21 mouse cellular contexts compared by ENCODE assay signal in genomic region chr4:111455621-111456020, GRCm38 (mm10). TPM values are rescaled to one million over a fixed set of nuclear protein-coding genes. Genes with fewer than 3 reads are reported as not detected.
A peak's percentile ranks its signal among the peaks of the same experiment; 100 is the strongest.
DNase-seq lines count a peak whose midpoint lies in the region; ATAC-seq and TF ChIP-seq lines count a peak whose summit lies in the region.
"Had no signal": no experiment of that assay in that cellular context is flagged by ENCODE, and none has a peak within 500 bp of the region (broad histone marks: within the 10 kb centered on the region; RNA-seq: fewer than 3 reads in every experiment).

No protein-coding gene starts in this region.

- no peak for ATAC-seq in hindbrain, embryonic 13.5 days (ENCODE audit: low FRiP score)
- ATAC-seq in megakaryocyte progenitor cell, adult 5-6 weeks (replicated peaks; ENCODE audit: poor library complexity) = peak; percentile 87
- ATAC-seq: activated CD4-positive, CD25-positive, alpha-beta regulatory T cell, adult 4 months; CD4-positive, CD25-positive, alpha-beta regulatory T cell, adult 4 months; forebrain, embryonic 14.5 days had no signal

- no peaks in the 10 kb centered on the region for H3K9me3 ChIP-seq in hindbrain, embryonic 13.5 days
- no peaks in the 10 kb centered on the region for H3K9me3 ChIP-seq in hindbrain, embryonic 10.5 days
- H3K9me3 ChIP-seq: kidney, embryonic 15.5 days; limb, embryonic 15.5 days had no signal

- TF ChIP-seq POLR2A in spleen, adult 2 months (IDR thresholded peaks at IDR 0.05; ENCODE audit: low read depth, low read length) = no peak

- peaks cover 37% of the 10 kb centered on the region for H3K4me1 ChIP-seq in hindbrain, embryonic 13.5 days (replicated peaks)
- H3K4me1 ChIP-seq in hindbrain, embryonic 10.5 days (replicated peaks) = peaks cover 4% of the 10 kb centered on the region; the same call in 1 of the 2 replicates
- peaks cover 12% of the 10 kb centered on the region; the same call in 1 of the 2 replicates for H3K4me1 ChIP-seq in spleen, adult 2 months (ENCODE audit: control insufficient read depth, insufficient read depth, insufficient read length)
- H3K4me1 ChIP-seq: megakaryocyte, embryonic 14.5 days had no signal

- 90% methylated on average over 5 of the region's 5 CpGs for WGBS in hindbrain, embryonic 13.5 days
- WGBS in hindbrain, embryonic 10.5 days = 81% methylated on average over 5 of the region's 5 CpGs
- WGBS in spleen, adult 2 months = 37% methylated on average over 5 of the region's 5 CpGs

- no peak overlapping the region for H3K9ac ChIP-seq in hindbrain, embryonic 13.5 days
- H3K9ac ChIP-seq: kidney, embryonic 15.5 days; limb, embryonic 15.5 days had no signal

- H3K27ac ChIP-seq in hindbrain, embryonic 13.5 days = peak overlapping the region; percentile 78
- no peak overlapping the region for H3K27ac ChIP-seq in hindbrain, embryonic 10.5 days
- H3K27ac ChIP-seq in spleen, adult 2 months (ENCODE audit: insufficient read depth, low read length) = no peak overlapping the region
- H3K27ac ChIP-seq: kidney, embryonic 15.5 days; limb, embryonic 15.5 days had no signal

- TF ChIP-seq CTCF in spleen, adult 2 months (IDR thresholded peaks at IDR 0.05; ENCODE audit: extremely low read depth, insufficient read depth, insufficient read length, insufficient replicate concordance) = no peak

- H3K27me3 ChIP-seq in hindbrain, embryonic 13.5 days = no peaks in the 10 kb centered on the region
- no peaks in the 10 kb centered on the region for H3K27me3 ChIP-seq in hindbrain, embryonic 10.5 days (ENCODE audit: insufficient read depth, poor library complexity, severe bottlenecking)
- no peaks in the 10 kb centered on the region for H3K27me3 ChIP-seq in spleen, adult 2 months (ENCODE audit: control insufficient read depth, insufficient read depth, low read length)
- H3K27me3 ChIP-seq: kidney, embryonic 15.5 days; limb, embryonic 15.5 days; megakaryocyte, embryonic 14.5 days had no signal

- H3K4me3 ChIP-seq in hindbrain, embryonic 13.5 days = no peak overlapping the region
- no peak overlapping the region for H3K4me3 ChIP-seq in hindbrain, embryonic 10.5 days
- no peak overlapping the region for H3K4me3 ChIP-seq in spleen, adult 2 months (ENCODE audit: extremely low read depth, insufficient read depth, insufficient read length)
- H3K4me3 ChIP-seq: kidney, embryonic 15.5 days; limb, embryonic 15.5 days; megakaryocyte, embryonic 14.5 days had no signal

- H3K36me3 ChIP-seq in hindbrain, embryonic 13.5 days = peaks cover 82% of the 10 kb centered on the region
- peaks cover 70% of the 10 kb centered on the region for H3K36me3 ChIP-seq in hindbrain, embryonic 10.5 days
- peaks cover 7% of the 10 kb centered on the region for H3K36me3 ChIP-seq in spleen, adult 2 months (ENCODE audit: control insufficient read depth, insufficient read depth, low read length)
- H3K36me3 ChIP-seq: G1E had no signal

- DNase-seq in hindbrain, embryonic 10.5 days (ENCODE audit: low spot score) = no peak
- DNase-seq in spleen, adult 2 months (ENCODE audit: low read depth in 1 of 2, low spot score in 2 of 2) = peak; percentile 17 to 48
- DNase-seq in spleen, adult 12 weeks (ENCODE audit: low spot score) = no peak
- no peak for DNase-seq in cerebellum, adult 18-20 months
- DNase-seq in gastrocnemius, postnatal 10 days = no peak
- DNase-seq: cerebellum, adult 9-10 months; gastrocnemius, postnatal 25 days; layer of hippocampus, postnatal 36 days; lung, postnatal 10 days; midbrain, embryonic 14.5 days; right cerebral cortex, adult 18-20 months; thymus, postnatal 14 days had no signal

- no peak overlapping the region for H3K4me2 ChIP-seq in hindbrain, embryonic 13.5 days
- H3K4me2 ChIP-seq: kidney, embryonic 15.5 days; limb, embryonic 15.5 days had no signal

RNA-seq across cellular contexts. Expression of gene Bend5, which starts 40.8 kb away (rescaled TPM):
- polyA plus RNA-seq in hindbrain, embryonic 13.5 days (2015; fragmentation: Nextera tagmentation; extraction: Ambion mirVana) = 74.9 and 76.4 TPM in 2 replicates
- polyA plus RNA-seq in hindbrain, embryonic 10.5 days (2016; fragmentation: Nextera tagmentation; extraction: Ambion mirVana) = 25.6 and 35.7 TPM in 2 replicates
- 25.2 and 29.4 TPM in 2 replicates for polyA plus RNA-seq in spleen, adult 2 months (2012; rRNA removed)
- total RNA-seq in megakaryocyte progenitor cell, adult 5-6 weeks (2015) = 0.44 and 3.8 TPM in 2 replicates
- 1.6 TPM in 1 of 2 replicates, not detected in the other for total RNA-seq in megakaryocyte progenitor cell, adult 5-6 weeks (2017)
- 1 to 10 TPM; 3.2 to 3.8 TPM for total RNA-seq in gastrocnemius, postnatal 10 days (2021)
- total RNA-seq: G1E had no signal
- polyA plus RNA-seq: G1E had no signal

Comparison
In these comparisons a context has a peak if more than half of its experiments do, and no peak if none do; other contexts are left out.
1. DNase-seq: peak in spleen, adult 2 months (2 of 2); none in hindbrain, embryonic 10.5 days (single experiment), spleen, adult 12 weeks (single experiment), cerebellum, adult 18-20 months (0 of 2) and gastrocnemius, postnatal 10 days (single experiment).